Mouse (Mus musculus): ENCODE data around the gene Acrbp.

GRCm38 (mm10) chr6:125082801-125083386, 33.4 kb downstream of the Acrbp start:
- TF ChIP-seq CTCF (IDR thresholded peaks at IDR 0.05; ENCODE audit: low read depth) (no peak), EP300 (IDR thresholded peaks at IDR 0.05; ENCODE audit: low read depth) (no peak)
